Mouse (Mus musculus) ovary, adult 18-20 months (tissue): ENCODE measurements around the gene Chpt1.

Experiments
- DNase-seq: peaks from one replicate; pipeline ENCODE4 v3.0.0; 2022; ENCODE audit warnings: low spot score, mixed read lengths

The Chpt1 gene

DNA sequence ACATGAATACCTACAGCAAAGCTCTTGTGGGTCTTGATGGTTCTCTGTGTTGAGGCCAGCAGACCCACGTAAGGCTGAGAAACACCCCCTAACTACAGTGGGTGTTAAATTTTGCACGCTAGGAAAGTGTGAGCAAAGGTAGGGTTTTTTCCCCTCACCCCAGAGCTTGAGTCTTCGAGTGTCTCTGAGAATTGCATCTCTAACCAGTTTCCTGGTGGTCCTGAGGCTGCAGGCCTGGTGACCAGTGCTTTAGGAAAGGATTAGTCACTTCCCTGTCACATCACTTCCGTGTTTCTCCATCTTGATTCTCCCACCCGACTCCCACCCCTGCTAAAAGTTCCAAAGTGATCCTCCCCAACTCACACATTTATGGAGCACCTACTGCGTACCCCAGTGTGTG lies 99.7 kb downstream of the Chpt1 start:
- no peak for DNase-seq

- DNase-seq, result no peak
Measured at GRCm38 (mm10) chr10:88403021-88403420, 100.9 kb downstream of the Chpt1 start.
